Mouse (Mus musculus) bone marrow macrophage, adult 2 months (primary cell): ENCODE measurements at regions not wholly inside any gene's neighbourhood (a gene's known extent, or its start where the extent isn't known, plus 50 kb on each side); places are given as distances from the start of the nearest gene placed in this dataset.
A peak's percentile ranks its signal among the peaks of the same experiment; 100 is the strongest.
"Not testable (repeated sequence)": the region's sequence is repeated elsewhere in the genome, so short reads cannot be mapped to it uniquely, and the experiment has no call there.

ENCODE experiments used
- H3K27ac ChIP-seq: 2 replicates; pipeline ENCODE4 v1.5.1; 2012; ENCODE audit warnings: low read depth, low read length; ENCODE audit not compliant: insufficient read depth
- H3K4me1 ChIP-seq: 2 replicates; pipeline ENCODE4 v1.6.1; 2012; ENCODE audit warnings: low read length; ENCODE audit not compliant: control insufficient read depth, insufficient read depth
- H3K4me3 ChIP-seq: 2 replicates; pipeline ENCODE4 v1.5.1; 2012; ENCODE audit warnings: mild to moderate bottlenecking, low read length, moderate library complexity; ENCODE audit not compliant: insufficient read depth
- CTCF ChIP-seq: IDR thresholded peaks from 2 replicates; pipeline ENCODE4 v1.5.1; 2012; ENCODE audit warnings: low read depth, mild to moderate bottlenecking, low read length, moderate library complexity
- POLR2A ChIP-seq: IDR thresholded peaks from 2 replicates; pipeline ENCODE4 v1.6.1; 2012; ENCODE audit warnings: mild to moderate bottlenecking, low read depth, low read length, borderline replicate concordance

DNA sequence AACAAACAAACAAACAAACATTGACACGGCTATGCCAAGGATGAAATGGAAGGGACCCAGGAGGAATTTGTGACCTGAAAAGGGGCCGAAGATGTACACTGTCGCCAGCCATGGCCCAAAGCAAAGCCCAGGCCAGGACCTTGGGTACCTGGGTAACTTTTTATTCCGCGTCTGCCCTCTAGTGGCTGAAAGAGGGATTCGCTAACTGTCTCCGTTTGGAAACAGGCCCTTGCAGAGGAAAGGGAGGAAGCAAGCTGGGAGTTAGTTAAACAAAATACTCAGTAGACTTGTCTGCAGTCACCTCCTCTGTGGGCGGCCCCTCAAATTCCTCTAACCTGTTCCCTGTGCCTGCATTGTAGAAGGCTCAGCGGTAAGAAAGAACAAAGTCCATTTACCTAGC lies 167.5 kb upstream of the Rxfp2 start:
- Histone ChIP-seq H3K4me3 (no peak overlapping the region), H3K27ac (no peak overlapping the region), H3K4me1 (no peaks in the 10 kb centered on the region)
- TF ChIP-seq POLR2A, result no peak
- TF ChIP-seq CTCF, result peak; percentile 56

DNA sequence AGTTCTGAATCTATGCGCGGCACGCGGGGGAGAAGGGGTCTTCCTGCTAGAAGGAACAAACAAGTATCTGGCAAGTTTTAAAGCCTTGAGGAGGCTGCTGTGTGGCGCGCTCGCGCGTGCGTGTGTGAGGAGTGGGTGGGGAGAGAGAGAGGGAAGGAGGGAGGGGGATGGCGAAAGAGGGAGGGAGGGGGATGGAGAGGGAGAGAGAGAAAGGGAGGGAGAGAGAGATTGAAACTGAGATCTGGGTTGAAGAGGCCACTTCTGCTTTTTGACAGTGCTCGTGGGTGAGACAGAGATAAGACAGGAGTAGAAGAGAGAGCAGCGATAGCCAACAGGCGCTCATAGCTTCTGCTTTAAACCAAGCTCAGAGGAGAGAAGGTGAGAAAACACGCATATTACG lies 166.0 kb upstream of the Rxfp2 start:
- no peak overlapping the region for H3K27ac ChIP-seq
- H3K4me1 ChIP-seq, result no peaks in the 10 kb centered on the region
- no peak overlapping the region; the same call in 1 of the 2 replicates for H3K4me3 ChIP-seq
- no peak for TF ChIP-seq CTCF
- no peak for TF ChIP-seq POLR2A

DNA sequence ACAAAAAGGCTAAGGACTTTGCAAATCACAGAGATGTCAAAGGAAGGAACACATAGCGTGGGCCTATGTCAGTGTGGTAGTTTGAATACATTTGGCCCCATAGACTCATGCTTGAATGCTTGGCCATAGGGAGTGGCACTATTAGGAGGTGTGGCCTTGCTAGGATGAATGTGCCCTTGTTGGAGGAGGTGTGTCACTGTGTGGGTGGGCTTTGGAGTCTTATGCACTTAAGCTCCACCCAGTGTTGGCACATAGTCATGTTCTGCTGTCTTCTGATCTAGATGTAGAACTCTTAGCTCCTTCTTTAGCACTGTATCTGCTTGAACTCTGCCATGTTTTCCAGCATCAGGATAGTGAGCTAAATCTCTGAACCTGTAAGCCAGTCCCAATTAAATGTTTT lies 162.4 kb upstream of the Rxfp2 start:
- H3K4me1 ChIP-seq, result no peaks in the 10 kb centered on the region
- H3K27ac ChIP-seq, result no peak overlapping the region
- TF ChIP-seq POLR2A (no peak), CTCF (no peak)
- H3K4me3 ChIP-seq, result no peak overlapping the region

DNA sequence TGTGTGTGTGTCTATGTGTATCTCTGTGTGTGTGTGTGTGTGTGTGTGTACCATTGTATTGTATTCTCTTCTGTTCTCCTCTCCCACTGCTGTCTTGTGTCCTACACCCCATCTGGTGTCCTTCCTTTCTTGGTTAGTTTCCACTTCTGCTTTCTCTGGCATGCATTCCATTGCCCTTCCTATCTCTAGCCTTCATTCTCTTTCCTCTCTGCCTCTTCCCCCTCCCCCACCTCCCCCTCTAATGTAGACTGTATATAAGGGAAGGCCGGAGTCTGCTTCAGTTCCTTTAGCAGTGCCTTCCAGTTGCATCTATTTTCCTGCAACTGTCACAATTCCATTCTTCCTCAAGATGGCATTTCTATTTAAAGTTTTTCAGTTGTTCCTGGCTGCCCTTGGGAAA lies 161.5 kb upstream of the Rxfp2 start:
- Histone ChIP-seq H3K4me3 (no peak overlapping the region), H3K27ac (no peak overlapping the region), H3K4me1 (no peaks in the 10 kb centered on the region)
- TF ChIP-seq POLR2A (no peak), CTCF (no peak)

DNA sequence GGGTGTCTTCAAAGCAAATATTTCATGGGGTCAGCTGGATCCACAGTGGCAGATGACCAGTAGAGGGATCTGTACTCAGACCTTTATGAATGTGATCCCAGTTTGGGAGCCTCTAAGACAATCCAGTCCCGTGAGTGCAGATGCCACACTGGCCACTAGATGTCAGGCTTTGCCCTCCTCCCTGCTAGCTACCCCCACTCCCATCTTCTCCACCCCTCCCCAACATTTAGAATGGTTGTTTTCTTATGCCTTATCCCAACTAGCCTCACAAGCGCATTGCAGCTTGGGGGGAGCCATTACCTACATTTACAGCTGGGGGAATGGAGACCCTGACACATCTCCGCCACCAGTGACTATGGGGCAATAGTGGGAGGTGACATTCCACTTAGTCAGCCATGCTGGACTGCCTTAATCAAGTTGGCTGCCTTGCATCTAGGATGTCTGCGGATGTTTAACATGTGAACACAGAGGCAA lies 156.9 kb upstream of the Rxfp2 start:
- no peak overlapping the region for H3K4me3 ChIP-seq
- H3K27ac ChIP-seq, result no peak overlapping the region
- no peaks in the 10 kb centered on the region for H3K4me1 ChIP-seq
- TF ChIP-seq POLR2A (no peak), CTCF (peak; percentile 21; the same call in 1 of the 2 replicates)

DNA sequence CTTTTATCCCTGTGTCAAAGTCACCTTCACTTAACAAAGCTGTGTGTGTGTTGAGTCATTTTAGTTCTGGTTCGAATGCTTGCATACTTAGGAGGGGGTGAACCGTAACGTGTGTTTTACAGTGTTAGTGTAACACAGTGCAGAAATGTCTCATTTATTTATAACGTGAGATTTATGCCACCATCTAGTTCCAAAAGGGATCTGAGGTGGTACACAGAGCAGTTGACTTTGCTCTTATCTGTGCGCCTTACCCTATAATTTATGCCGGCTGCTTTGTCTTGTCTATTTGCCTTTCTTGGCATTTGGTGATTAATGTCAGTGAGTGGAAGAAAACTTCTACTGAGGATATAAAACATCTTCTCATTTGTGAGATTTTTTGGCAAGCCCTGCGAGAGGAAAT lies 150.5 kb upstream of the Rxfp2 start:
- no peaks in the 10 kb centered on the region for H3K4me1 ChIP-seq

DNA sequence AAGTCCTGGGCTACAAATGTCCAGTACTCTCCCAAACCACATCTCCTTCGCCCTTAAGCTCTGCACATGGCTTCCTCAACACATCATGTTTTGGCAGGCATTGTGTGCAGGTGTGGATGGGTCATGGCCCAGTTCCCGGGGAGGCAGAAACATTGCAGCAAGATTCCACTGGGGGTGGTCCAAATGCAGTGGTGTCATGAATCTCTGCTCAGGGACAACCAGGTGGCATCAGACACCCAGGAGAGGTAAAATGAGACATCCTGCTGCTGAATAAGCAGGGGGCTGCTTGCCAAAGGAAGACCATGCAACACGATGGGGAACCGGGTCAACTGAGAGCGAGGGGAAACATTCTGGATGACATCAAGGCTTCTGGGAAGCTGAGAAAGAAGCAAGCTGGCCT lies 149.0 kb upstream of the Rxfp2 start:
- H3K4me1 ChIP-seq, result no peaks in the 10 kb centered on the region
- H3K27ac ChIP-seq, result no peak overlapping the region
- TF ChIP-seq CTCF (no peak), POLR2A (no peak)
- no peak overlapping the region for H3K4me3 ChIP-seq

More for the DNA sequence above, 150.5 kb upstream of the Rxfp2 start:
- no peak overlapping the region for H3K4me3 ChIP-seq
- TF ChIP-seq CTCF, result no peak
- no peak for TF ChIP-seq POLR2A
- no peak overlapping the region for H3K27ac ChIP-seq

DNA sequence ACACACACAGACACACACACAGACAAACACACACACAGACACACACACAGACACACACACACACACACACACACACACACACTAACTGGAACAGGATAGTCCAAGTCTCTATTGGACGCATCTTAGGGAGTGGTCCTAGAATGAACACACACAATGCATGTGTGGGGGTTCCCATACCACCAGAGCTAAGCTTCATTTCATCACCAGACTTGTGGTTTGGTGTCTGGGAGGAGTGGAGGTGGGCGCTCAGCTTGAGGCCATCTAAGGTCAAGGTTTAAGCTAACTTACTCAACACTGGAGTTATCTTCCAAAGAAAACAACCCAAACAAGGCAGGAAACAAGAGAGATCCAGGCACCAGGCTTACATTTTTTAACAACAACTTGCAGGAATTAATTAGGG lies 147.9 kb upstream of the Rxfp2 start:
- Histone ChIP-seq H3K4me3 (no peak overlapping the region), H3K27ac (no peak overlapping the region), H3K4me1 (no peaks in the 10 kb centered on the region)
- no peak for TF ChIP-seq POLR2A
- no peak for TF ChIP-seq CTCF

DNA sequence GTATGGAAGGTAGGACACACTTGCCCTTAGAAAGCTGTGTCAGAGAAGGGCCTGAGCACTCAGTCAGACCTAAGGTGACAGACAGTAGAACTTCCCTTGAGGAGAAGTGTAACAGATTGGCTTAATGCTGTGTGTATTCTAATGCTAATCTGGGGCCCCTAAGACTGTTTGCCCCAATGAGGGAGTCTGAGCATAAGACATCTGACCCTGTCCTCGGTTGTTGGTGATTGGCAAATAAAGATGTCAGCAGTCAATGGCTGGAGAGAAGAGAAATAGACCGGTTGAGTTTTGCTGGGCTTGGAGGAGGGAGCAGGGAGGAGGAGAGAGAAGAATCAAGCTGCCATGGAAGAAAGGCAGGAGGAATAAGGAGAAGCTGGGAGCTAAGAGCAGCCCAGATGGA lies 147.0 kb upstream of the Rxfp2 start:
- no peaks in the 10 kb centered on the region for H3K4me1 ChIP-seq
- no peak overlapping the region for H3K4me3 ChIP-seq
- no peak overlapping the region for H3K27ac ChIP-seq
- TF ChIP-seq POLR2A (no peak), CTCF (no peak)

DNA sequence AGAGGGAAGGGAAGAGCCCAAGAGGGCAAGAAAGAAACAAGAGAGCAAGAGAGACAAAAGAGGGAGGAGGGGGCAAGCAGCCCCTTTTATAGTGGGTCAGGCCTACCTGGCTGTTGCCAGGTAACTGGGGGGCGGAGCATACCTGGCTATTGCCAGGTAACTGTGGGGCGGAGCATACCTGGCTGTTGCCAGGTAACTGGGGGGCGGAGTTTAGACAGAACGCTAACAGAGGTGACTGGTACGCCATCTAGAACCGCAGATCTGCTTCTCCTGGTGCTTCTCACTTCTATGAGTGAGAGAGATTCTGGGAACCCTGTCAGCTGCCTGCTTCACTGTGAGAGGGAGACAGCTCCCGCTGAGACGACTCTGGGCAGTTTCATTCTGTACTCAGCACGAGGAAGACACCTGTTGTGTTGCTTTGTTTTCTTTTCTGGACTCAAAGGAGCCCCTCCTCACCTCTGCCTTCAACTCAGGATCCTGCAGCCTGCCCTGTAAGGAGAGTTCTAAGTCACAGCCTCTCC lies 144.9 kb upstream of the Rxfp2 start:
- no peak overlapping the region for H3K4me3 ChIP-seq
- H3K4me1 ChIP-seq, result no peaks in the 10 kb centered on the region
- TF ChIP-seq CTCF, result no peak
- no peak overlapping the region for H3K27ac ChIP-seq

DNA sequence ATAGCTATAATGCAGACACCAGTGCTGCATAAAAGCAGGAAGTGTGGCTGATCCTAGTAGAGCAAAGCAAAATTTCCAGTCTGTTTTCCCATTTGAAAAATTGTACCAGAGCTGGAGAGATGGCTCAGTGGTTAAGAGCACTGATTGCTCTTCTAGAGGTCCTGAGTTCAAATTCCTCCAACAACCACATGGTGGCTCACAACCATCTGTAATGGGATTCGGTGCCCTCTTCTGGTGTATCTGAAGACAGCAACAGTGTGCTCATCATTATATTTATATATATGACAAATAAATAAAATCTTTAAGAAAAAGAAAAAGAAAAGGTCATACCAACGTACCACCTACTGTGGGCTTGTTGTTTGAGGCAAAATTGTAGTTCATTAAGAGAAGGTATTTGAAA lies 144.1 kb upstream of the Rxfp2 start:
- Histone ChIP-seq H3K4me3 (no peak overlapping the region), H3K27ac (no peak overlapping the region), H3K4me1 (no peaks in the 10 kb centered on the region)
- TF ChIP-seq POLR2A (no peak), CTCF (no peak)

DNA sequence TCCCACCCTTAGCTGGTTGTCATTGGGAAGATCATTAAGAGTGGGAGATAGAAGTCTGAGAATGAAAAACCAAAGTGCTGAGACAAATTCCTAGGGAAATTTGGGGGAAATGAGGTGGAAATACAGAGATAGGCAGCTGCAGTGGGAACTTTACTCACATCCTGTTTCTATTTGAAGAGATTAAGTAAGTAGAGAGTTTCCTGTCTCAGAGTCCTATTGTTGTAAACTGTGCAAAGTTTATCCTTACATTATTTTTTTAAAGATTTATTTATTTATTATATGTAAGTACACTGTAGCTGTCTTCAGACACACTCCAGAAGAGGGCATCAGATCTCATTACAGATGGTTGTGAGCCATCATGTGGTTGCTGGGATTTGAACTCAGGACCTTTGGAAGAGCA lies 126.0 kb upstream of the Rxfp2 start:
- H3K4me3 ChIP-seq, H3K27ac ChIP-seq, H3K4me1 ChIP-seq: not testable (repeated sequence)
